Mouse (Mus musculus) intestine, postnatal 0 days (tissue): ENCODE measurements around the gene Rimklb. TPM values are rescaled to one million over a fixed set of nuclear protein-coding genes. Genes with fewer than 3 reads are reported as not detected.

Source experiments
- ATAC-seq: fragments of 200-750 bp; cut with Nextera tagmentation; 2 replicates; pipeline ENCODE4 v1.8.0; 2017; ENCODE audit warnings: mild to moderate bottlenecking, moderate TSS enrichment, moderate library complexity
- H3K27ac ChIP-seq: fragments of 300-500 bp; sonication (generic); 2 replicates; pipeline ENCODE4 v1.5.1; 2014; ENCODE audit warnings: mild to moderate bottlenecking, low read depth, low read length, moderate library complexity
- H3K27me3 ChIP-seq: fragments of 300-500 bp; sonication (generic); replicated peaks from 2 replicates; pipeline ENCODE4 v1.6.1; 2014; ENCODE audit warnings: low read length, mixed read lengths; ENCODE audit not compliant: control insufficient read depth, insufficient read depth
- H3K36me3 ChIP-seq: fragments of 300-500 bp; sonication (generic); 2 replicates; pipeline ENCODE4 v1.6.1; 2014; ENCODE audit warnings: mild to moderate bottlenecking, moderate library complexity; ENCODE audit not compliant: control insufficient read depth, insufficient read depth
- H3K4me1 ChIP-seq: fragments of 300-500 bp; sonication (generic); replicated peaks from 2 replicates; pipeline ENCODE4 v1.6.1; 2014; ENCODE audit warnings: antibody characterized with exemption, low read length, mixed read lengths; ENCODE audit not compliant: control insufficient read depth, insufficient read depth
- H3K4me2 ChIP-seq: fragments of 300-500 bp; sonication (generic); replicated peaks from 2 replicates; pipeline ENCODE4 v1.6.1; 2014; ENCODE audit warnings: low read depth, mild to moderate bottlenecking, moderate library complexity
- H3K4me3 ChIP-seq: fragments of 300-500 bp; sonication (generic); 2 replicates; pipeline ENCODE4 v1.5.1; 2014; ENCODE audit warnings: low read depth, low read length
- H3K9ac ChIP-seq: fragments of 300-500 bp; sonication (generic); 2 replicates; pipeline ENCODE4 v1.6.1; 2014; ENCODE audit warnings: mild to moderate bottlenecking, low read depth, low read length
- H3K9me3 ChIP-seq: fragments of 300-500 bp; sonication (generic); 2 replicates; pipeline ENCODE4 v1.6.1; 2016; ENCODE audit warnings: mixed run types; ENCODE audit not compliant: control insufficient read depth
- CTCF ChIP-seq: sonication (generic); IDR thresholded peaks from 2 replicates; pipeline ENCODE4 v1.5.1; 2016; ENCODE audit warnings: low read depth, mild to moderate bottlenecking, control low read depth, antibody characterized with exemption, moderate library complexity
- WGBS: fragments of 180-500 bp; shearing (Covaris S2); extraction: QIAGEN DNeasy Blood & Tissue Kit; methylation state at CpG from one replicate; pipeline ENCODE4 v1.1.7; 2014; 5-methylcytosine and 5-hydroxymethylcytosine counted together
- polyA plus RNA-seq: library from polyadenylated mRNA; unstranded; fragments of >200 nt; fragmentation: Nextera tagmentation; extraction: Ambion mirVana; gene quantifications from 2 replicates; pipeline ENCODE4 v1.2.1, GENCODE M21; 2015

Rimklb gene
- polyA plus RNA-seq, 1 experiment from 2014 or later: 1.5 TPM

GRCm38 (mm10) chr6:122402240-122402639 is 96.3 kb downstream of the Rimklb start:
- peak; percentile 81 for TF ChIP-seq CTCF
- H3K4me1 ChIP-seq: no peaks in the 10 kb centered on the region
- ATAC-seq: no peak
- H3K27ac ChIP-seq: no peak overlapping the region
- no peak overlapping the region for H3K4me3 ChIP-seq
- WGBS: 11% methylated on average over 3 of the region's 3 CpGs
- H3K27me3 ChIP-seq: no peaks in the 10 kb centered on the region
- H3K9me3 ChIP-seq: no peaks in the 10 kb centered on the region
- H3K36me3 ChIP-seq: no peaks in the 10 kb centered on the region
- H3K4me2 ChIP-seq: no peak overlapping the region
- no peak overlapping the region for H3K9ac ChIP-seq

- ATAC-seq: no peak
- Histone ChIP-seq H3K36me3 (no peaks in the 10 kb centered on the region), H3K27ac (no peak overlapping the region), H3K4me3 (no peak overlapping the region), H3K27me3 (no peaks in the 10 kb centered on the region), H3K9me3 (no peaks in the 10 kb centered on the region), H3K4me2 (no peak overlapping the region), H3K9ac (no peak overlapping the region), H3K4me1 (no peaks in the 10 kb centered on the region)
- TF ChIP-seq CTCF: no peak
- WGBS: 80% methylated on average over 9 of the region's 9 CpGs
Observed at GRCm38 (mm10) chr6:122400263-122400662, 98.3 kb downstream of the Rimklb start.

Other genes starting within 250 kb of the Rimklb start
- gene Klrg1, start 215.9 kb downstream of the Rimklb start, polyA plus RNA-seq: 0.08 TPM in 1 of 2 replicates, not detected in the other
- gene M6pr, start 190.0 kb downstream of the Rimklb start, polyA plus RNA-seq: 91.7 and 92.2 TPM in 2 replicates
- 3.3 and 3.5 TPM in 2 replicates for gene Phc1, start 158.2 kb downstream of the Rimklb start, polyA plus RNA-seq
- 23.6 and 30.5 TPM in 2 replicates for gene Mfap5, start 7.1 kb upstream of the Rimklb start, polyA plus RNA-seq
- gene Aicda, start 55.0 kb upstream of the Rimklb start, polyA plus RNA-seq: not detected in 2 replicates
- gene Apobec1, start 103.7 kb upstream of the Rimklb start, polyA plus RNA-seq: 23.8 and 26.0 TPM in 2 replicates
- 0.07 and 0.09 TPM in 2 replicates for gene Gdf3, start 111.3 kb upstream of the Rimklb start, polyA plus RNA-seq
- gene Dppa3, start 127.6 kb upstream of the Rimklb start, polyA plus RNA-seq: not detected in 2 replicates
- gene Nanog, start 208.7 kb upstream of the Rimklb start, polyA plus RNA-seq: 0.08 and 0.12 TPM in 2 replicates